Mouse (Mus musculus) liver, postnatal 0 days (tissue): ENCODE measurements at regions not wholly inside any gene's neighbourhood (a gene's known extent, or its start where the extent isn't known, plus 50 kb on each side); places are given as distances from the start of the nearest gene placed in this dataset.

ENCODE experiments used
- ATAC-seq: fragments of 200-750 bp; cut with Nextera tagmentation; 2 replicates; pipeline ENCODE4 v1.8.0; 2017; ENCODE audit warnings: mild to moderate bottlenecking, moderate library complexity
- DNase-seq: peaks from one replicate; pipeline ENCODE4 v3.0.0-alpha.2; 2016
- H3K27ac ChIP-seq: fragments of 300-500 bp; sonication (generic); 2 replicates; pipeline ENCODE4 v1.5.1; 2014; ENCODE audit warnings: antibody characterized with exemption, moderate library complexity, mild to moderate bottlenecking, low read depth
- H3K27me3 ChIP-seq: fragments of 300-500 bp; sonication (generic); 2 replicates; pipeline ENCODE4 v1.6.1; 2014; ENCODE audit warnings: low read length, control low read depth, mixed read lengths; ENCODE audit not compliant: insufficient read depth
- H3K36me3 ChIP-seq: fragments of 300-500 bp; sonication (generic); replicated peaks from 2 replicates; pipeline ENCODE4 v1.6.1; 2014; ENCODE audit warnings: mild to moderate bottlenecking, control low read depth, low read length, moderate library complexity, mixed read lengths; ENCODE audit not compliant: insufficient read depth
- H3K4me1 ChIP-seq: fragments of 300-500 bp; sonication (generic); 2 replicates; pipeline ENCODE4 v1.6.1; 2014; ENCODE audit warnings: antibody characterized with exemption, mild to moderate bottlenecking, control low read depth; ENCODE audit not compliant: insufficient read depth
- H3K4me2 ChIP-seq: fragments of 300-500 bp; sonication (generic); 2 replicates; pipeline ENCODE4 v1.6.1; 2014; ENCODE audit warnings: low read depth, mild to moderate bottlenecking, low read length, moderate library complexity, mixed read lengths
- H3K4me3 ChIP-seq: fragments of 300-500 bp; sonication (generic); 2 replicates; pipeline ENCODE4 v1.5.1; 2014; ENCODE audit warnings: low read depth, low read length
- H3K9ac ChIP-seq: fragments of 300-500 bp; sonication (generic); replicated peaks from 2 replicates; pipeline ENCODE4 v1.6.1; 2014; ENCODE audit warnings: mild to moderate bottlenecking, moderate library complexity
- H3K9me3 ChIP-seq: fragments of 300-500 bp; sonication (generic); 2 replicates; pipeline ENCODE4 v1.6.1; 2016; ENCODE audit warnings: mild to moderate bottlenecking, control low read depth, low read length, mixed read lengths
- CTCF ChIP-seq: sonication (generic); IDR thresholded peaks from 2 replicates; pipeline ENCODE4 v1.5.1; 2016; ENCODE audit warnings: antibody characterized with exemption, low read depth
- EP300 ChIP-seq: IDR thresholded peaks from 2 replicates; pipeline ENCODE4 v1.6.1; 2016; ENCODE audit warnings: antibody characterized with exemption, low read depth, mild to moderate bottlenecking
- WGBS: fragments of 180-500 bp; shearing (Covaris S2); extraction: QIAGEN DNeasy Blood & Tissue Kit; methylation state at CpG from one replicate; pipeline ENCODE4 v1.1.7; 2014; ENCODE audit not compliant: insufficient replicate concordance; 5-methylcytosine and 5-hydroxymethylcytosine counted together

GRCm38 (mm10) chr10:72923611-72924010 lies 175.5 kb upstream of the Pcdh15 start:
- whole genome bisulfite sequencing = 76% methylated on average over 2 of the region's 2 CpGs
- H3K4me2 ChIP-seq = no peak overlapping the region
- TF ChIP-seq CTCF = no peak
- H3K9ac ChIP-seq = no peak overlapping the region
- no peak overlapping the region for H3K4me3 ChIP-seq
- no peaks in the 10 kb centered on the region for H3K4me1 ChIP-seq
- no peak overlapping the region for H3K27ac ChIP-seq
- no peak for DNase-seq
- H3K27me3 ChIP-seq = no peaks in the 10 kb centered on the region
- no peak for ATAC-seq
- H3K9me3 ChIP-seq = no peaks in the 10 kb centered on the region
- no peaks in the 10 kb centered on the region for H3K36me3 ChIP-seq

- Histone ChIP-seq H3K4me2 (no peak overlapping the region), H3K9me3 (no peaks in the 10 kb centered on the region), H3K36me3 (no peaks in the 10 kb centered on the region), H3K4me3 (no peak overlapping the region), H3K27ac (no peak overlapping the region), H3K4me1 (no peaks in the 10 kb centered on the region), H3K27me3 (no peaks in the 10 kb centered on the region), H3K9ac (no peak overlapping the region)
- 61% methylated on average over 3 of the region's 3 CpGs for WGBS
- no peak for TF ChIP-seq EP300
- TF ChIP-seq CTCF = no peak
- DNase-seq = no peak
- ATAC-seq = no peak
These were observed 142.2 kb upstream of the Pcdh15 start for GRCm38 (mm10) chr10:72956957-72957356.

- DNase-seq = no peak
- Histone ChIP-seq H3K4me1 (no peaks in the 10 kb centered on the region), H3K4me3 (no peak overlapping the region), H3K9me3 (no peaks in the 10 kb centered on the region), H3K36me3 (no peaks in the 10 kb centered on the region), H3K9ac (no peak overlapping the region), H3K27me3 (no peaks in the 10 kb centered on the region), H3K27ac (no peak overlapping the region), H3K4me2 (no peak overlapping the region)
- WGBS = 56% methylated on average over 3 of the region's 3 CpGs
- ATAC-seq = no peak
- no peak for TF ChIP-seq EP300
- no peak for TF ChIP-seq CTCF
These were observed 139.1 kb upstream of the Pcdh15 start for GRCm38 (mm10) chr10:72960051-72960450.

- H3K4me2 ChIP-seq = no peak overlapping the region
- WGBS = 26% methylated on average over 1 of the region's 1 CpGs
- no peaks in the 10 kb centered on the region for H3K9me3 ChIP-seq
- no peak overlapping the region for H3K27ac ChIP-seq
- no peaks in the 10 kb centered on the region for H3K4me1 ChIP-seq
- TF ChIP-seq CTCF = no peak
- TF ChIP-seq EP300 = no peak
- H3K36me3 ChIP-seq = no peaks in the 10 kb centered on the region
- no peak for DNase-seq
- no peak for ATAC-seq
- H3K4me3 ChIP-seq = no peak overlapping the region
- no peaks in the 10 kb centered on the region for H3K27me3 ChIP-seq
- H3K9ac ChIP-seq = no peak overlapping the region
These were observed 117.8 kb upstream of the Pcdh15 start for GRCm38 (mm10) chr10:72981359-72981758.

- no peak for TF ChIP-seq EP300
- TF ChIP-seq CTCF = no peak
- ATAC-seq (no peak), DNase-seq (no peak)
- Histone ChIP-seq H3K4me3 (no peak overlapping the region), H3K36me3 (no peaks in the 10 kb centered on the region), H3K9ac (no peak overlapping the region), H3K27ac (no peak overlapping the region), H3K4me1 (no peaks in the 10 kb centered on the region), H3K4me2 (no peak overlapping the region), H3K9me3 (no peaks in the 10 kb centered on the region), H3K27me3 (no peaks in the 10 kb centered on the region)
These were observed 110.8 kb upstream of the Pcdh15 start for GRCm38 (mm10) chr10:72988355-72988754.

- 60% methylated on average over 3 of the region's 3 CpGs for WGBS
- TF ChIP-seq CTCF (no peak), EP300 (no peak)
- Histone ChIP-seq H3K9me3 (no peaks in the 10 kb centered on the region), H3K27ac (no peak overlapping the region), H3K4me3 (no peak overlapping the region), H3K9ac (no peak overlapping the region), H3K27me3 (no peaks in the 10 kb centered on the region), H3K4me1 (no peaks in the 10 kb centered on the region), H3K4me2 (no peak overlapping the region), H3K36me3 (no peaks in the 10 kb centered on the region)
- ATAC-seq (no peak), DNase-seq (no peak)
These were observed 88.2 kb upstream of the Pcdh15 start for GRCm38 (mm10) chr10:73010897-73011296.

GRCm38 (mm10) chr10:73011874-73012273 lies 87.3 kb upstream of the Pcdh15 start:
- H3K9ac ChIP-seq = no peak overlapping the region
- no peaks in the 10 kb centered on the region for H3K9me3 ChIP-seq
- peak; percentile 30 for TF ChIP-seq CTCF
- no peak for TF ChIP-seq EP300
- no peak overlapping the region for H3K4me2 ChIP-seq
- H3K27ac ChIP-seq = no peak overlapping the region
- WGBS = 59% methylated on average over 5 of the region's 5 CpGs
- no peaks in the 10 kb centered on the region for H3K36me3 ChIP-seq
- H3K27me3 ChIP-seq = no peaks in the 10 kb centered on the region
- no peak overlapping the region for H3K4me3 ChIP-seq
- no peak for ATAC-seq
- DNase-seq = no peak
- H3K4me1 ChIP-seq = no peaks in the 10 kb centered on the region
